Mouse (Mus musculus) adrenal gland, adult 8-10 months (tissue): ENCODE results near the gene Atf4. TPM values are rescaled to one million over a fixed set of nuclear protein-coding genes. Genes with fewer than 3 reads are reported as not detected.
A peak's percentile ranks its signal among the peaks of the same experiment; 100 is the strongest.

Experiments used
- DNase-seq: peaks from one replicate; pipeline ENCODE4 v3.0.0; 2022
- total RNA-seq, 4 experiments: library from RNA; stranded (reverse); gene quantifications; 2 replicates each; pipeline ENCODE4 v1.2.4; 2022

The Atf4 gene
- total RNA-seq, result 100 to 1,000 TPM; 141 to 245 (median 164) TPM

- DNase-seq, result peak; percentile 99
These were observed at the start of gene Atf4 for GRCm38 (mm10) chr15:80254847-80255645. Gene Atf4 (plus strand): TSS chr15:80255184.

DNA sequence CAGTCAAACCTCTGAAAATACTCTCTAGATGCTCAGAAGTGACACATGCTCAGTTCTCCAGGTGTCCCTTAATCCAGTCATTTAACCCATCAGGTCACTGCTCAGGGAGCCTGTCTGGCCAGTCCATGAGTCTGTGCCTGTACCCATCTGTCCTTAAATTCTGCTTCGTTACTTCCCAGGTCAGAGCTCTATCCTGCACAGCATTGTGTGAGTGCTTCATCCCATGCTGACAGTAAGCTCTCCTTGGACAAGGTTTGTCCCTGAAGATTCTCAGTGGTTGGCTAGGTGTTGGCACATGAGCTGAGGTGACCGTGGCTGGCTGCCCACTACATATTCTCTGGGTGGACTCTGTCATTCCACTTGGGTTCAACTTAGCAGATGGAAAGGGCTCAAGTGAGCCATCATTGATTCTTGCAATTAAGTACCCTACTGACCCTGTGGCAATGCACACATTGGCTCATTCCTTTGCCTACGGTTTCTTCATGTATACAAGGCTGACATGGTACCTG is 48.9 kb upstream of the Atf4 start:
- no peak for DNase-seq

DNA sequence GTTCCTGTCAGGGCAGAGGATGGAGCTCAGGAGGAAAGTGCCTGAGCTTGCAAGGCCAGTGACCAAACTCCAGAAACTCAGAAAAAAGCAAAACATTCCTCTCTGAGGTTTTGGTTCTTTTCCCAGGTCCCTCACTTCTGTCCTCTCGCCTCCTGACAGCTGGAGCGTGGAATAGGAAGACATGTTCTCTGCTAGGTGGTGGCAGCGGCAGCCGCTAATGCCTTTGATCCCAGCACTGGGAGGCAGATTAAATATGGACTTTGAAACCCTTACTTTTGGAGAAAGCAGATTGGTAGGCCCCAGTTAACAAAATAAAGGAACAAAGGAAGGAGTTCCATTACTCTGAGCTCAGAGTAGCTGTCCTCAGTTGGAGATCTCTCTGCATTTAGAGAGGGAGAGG is 46.5 kb upstream of the Atf4 start:
- DNase-seq, result no peak

GRCm38 (mm10) chr15:80213688-80214087 is 41.3 kb upstream of the Atf4 start:
- DNase-seq, result no peak

- no peak for DNase-seq
These were observed 39.1 kb upstream of the Atf4 start for GRCm38 (mm10) chr15:80215716-80216479.

GRCm38 (mm10) chr15:80216480-80216820 is 38.5 kb upstream of the Atf4 start:
- no peak for DNase-seq

GRCm38 (mm10) chr15:80217476-80217875 is 37.5 kb upstream of the Atf4 start:
- DNase-seq, result no peak

- no peak for DNase-seq
These were observed 35.8 kb upstream of the Atf4 start for GRCm38 (mm10) chr15:80219211-80219610.

DNA sequence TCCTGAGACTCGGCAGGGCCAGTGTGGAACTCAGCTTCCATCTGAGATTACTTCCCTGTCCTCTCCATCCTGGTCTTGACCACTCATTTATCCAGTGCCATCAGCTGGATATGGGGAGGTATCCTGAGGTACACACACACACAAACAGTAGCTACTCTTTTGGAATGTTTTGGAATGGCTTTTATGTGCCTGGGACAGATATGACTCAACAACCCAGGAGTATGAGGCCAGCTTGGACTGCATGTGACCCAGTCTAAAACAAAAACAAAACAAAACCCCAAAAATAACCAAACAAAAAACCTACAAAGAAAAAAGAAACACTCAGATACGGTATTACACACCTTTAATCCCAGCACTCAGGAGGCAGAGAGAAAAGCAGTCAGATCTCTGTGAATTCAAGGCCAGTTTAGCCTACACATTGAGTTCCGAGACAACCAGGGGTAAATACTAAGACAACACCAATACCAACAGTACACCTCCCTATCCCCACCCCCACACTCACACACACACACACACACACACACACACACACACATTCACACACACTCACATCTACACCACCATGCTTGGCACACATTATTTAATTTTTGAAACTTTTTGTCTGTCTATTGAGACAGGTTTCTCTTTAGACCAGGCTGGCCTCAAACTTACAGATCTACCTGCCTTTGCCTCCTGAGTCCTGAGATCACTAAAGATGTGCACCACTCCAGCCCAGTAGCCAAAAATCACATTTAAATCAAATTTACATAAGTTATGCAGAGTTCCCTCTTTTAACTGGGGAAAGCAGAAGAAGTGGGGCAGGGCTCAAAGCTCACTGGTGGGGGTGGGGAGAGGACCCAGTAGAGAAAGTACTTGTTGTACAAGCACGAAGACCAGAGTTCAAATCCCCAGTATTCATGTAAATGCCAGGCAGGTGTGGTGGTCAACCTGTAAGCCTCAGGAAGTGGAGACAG is 35.0 kb upstream of the Atf4 start:
- no peak for DNase-seq

GRCm38 (mm10) chr15:80221031-80221430 is 34.0 kb upstream of the Atf4 start:
- no peak for DNase-seq

DNA sequence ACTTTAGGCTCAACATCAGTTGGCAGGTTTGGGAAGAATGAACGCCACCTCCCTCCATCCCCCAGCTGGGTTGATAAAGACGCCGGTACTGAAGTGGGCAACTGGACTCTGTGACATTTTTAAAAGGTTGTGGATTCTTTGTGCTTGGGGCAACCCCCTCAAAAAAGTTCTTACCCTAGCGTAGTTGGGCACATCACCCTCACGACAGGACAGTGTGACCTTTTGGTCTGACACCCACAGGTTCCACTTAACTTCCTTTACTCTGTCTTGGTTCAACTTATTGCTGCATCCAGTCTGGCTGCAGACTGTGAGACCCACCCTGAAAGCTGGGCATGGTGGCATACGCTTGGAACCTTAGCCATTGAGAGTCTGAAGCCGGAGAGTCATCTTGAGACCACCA is 31.2 kb upstream of the Atf4 start:
- DNase-seq, result no peak

GRCm38 (mm10) chr15:80225208-80225607 is 29.8 kb upstream of the Atf4 start:
- DNase-seq, result peak; percentile 56

DNA sequence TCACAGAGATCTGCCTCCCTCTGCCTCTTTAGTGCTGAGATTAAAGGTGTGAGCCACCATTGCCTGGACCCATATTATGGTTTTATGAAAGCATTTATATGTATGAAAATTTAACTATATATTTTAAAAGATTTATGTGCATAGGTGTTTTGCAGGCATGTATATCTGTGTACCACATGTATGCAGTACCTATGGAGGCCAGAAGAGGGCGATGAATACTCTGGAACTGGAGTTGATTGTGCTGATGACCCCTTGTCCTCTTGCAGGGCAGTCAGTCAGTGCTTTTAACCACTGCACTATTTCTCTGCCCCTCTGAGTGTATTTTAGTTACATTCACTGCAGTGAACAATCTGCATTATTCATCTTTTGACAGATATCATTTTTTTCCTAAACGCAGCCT is 29.2 kb upstream of the Atf4 start:
- DNase-seq, result no peak

- DNase-seq, result no peak
These were observed 26.7 kb upstream of the Atf4 start for GRCm38 (mm10) chr15:80228071-80228800.

DNA sequence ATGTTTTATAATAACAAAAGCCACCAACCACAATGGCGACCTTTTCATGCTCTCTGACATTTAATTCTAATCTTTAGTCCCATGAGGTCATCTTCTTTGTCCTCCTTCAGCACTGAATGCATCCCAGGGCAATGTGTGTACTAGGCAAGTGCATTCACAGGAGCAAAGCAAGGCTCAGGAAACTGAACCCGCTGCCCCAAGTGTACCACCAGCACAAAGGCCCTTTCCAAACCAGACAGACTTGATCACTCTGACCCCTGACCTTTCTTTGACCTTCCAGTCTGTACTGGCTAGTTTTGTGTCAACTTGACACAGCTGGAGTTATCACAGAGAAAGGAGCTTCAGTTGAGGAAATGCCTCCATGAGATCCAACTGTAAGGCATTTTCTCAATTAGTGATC is 22.7 kb upstream of the Atf4 start:
- DNase-seq, result no peak

- DNase-seq, result no peak
These were observed 21.9 kb upstream of the Atf4 start for GRCm38 (mm10) chr15:80233053-80233452.

GRCm38 (mm10) chr15:80233733-80234509 is 21.1 kb upstream of the Atf4 start, which contains the start of gene Mief1:
Gene Mief1 (plus strand): TSS chr15:80234018.
- peak; percentile 98 for DNase-seq

DNA sequence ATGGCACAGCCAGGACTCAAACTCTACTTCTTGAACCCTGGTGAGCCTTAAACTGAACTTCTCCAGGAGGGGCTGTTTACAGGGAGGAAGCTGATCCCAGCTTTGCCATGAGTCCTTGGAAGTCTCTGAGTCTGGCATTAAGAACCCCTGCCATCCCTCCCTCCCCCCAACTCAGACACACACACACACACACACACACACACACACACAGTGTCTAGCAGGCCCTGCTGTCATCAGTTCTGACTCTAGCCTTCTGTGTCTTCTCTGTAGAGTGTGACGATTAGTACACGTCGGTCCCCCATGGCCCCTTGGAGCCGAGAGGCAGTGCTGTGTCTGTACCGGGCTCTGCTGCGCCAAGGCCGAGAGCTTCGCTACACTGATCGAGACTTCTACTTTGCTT is 19.4 kb upstream of the Atf4 start, which contains the start of gene AC140267.1:
Gene AC140267.1, plus strand, starts transcription at position 301 of the 400 bp plus-strand sequence.
- no peak for DNase-seq

GRCm38 (mm10) chr15:80248135-80248534 is 6.8 kb upstream of the Atf4 start:
- DNase-seq, result no peak

DNA sequence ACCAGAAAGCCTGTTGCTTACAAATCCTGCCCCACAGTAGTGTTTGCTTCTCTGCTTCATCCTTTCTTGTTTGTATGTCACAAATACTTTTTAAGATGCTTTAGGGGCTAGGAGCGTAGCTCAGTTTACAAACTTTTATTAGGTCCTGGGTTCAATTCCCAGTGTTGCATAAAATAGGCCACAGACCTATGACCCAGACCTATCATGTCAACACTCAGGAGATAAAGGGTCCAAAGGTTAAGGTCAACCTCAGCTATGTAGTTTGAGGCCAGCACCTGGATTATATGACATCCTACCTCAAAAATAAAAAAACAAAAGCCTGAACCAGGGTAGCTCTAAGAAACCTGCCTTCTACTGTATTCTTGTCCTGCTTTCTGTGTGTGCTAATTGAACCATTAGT is 6.4 kb upstream of the Atf4 start:
- DNase-seq, result no peak

GRCm38 (mm10) chr15:80249672-80250071 is 5.3 kb upstream of the Atf4 start:
- DNase-seq, result no peak
